ENCODE assay signal across 8 mouse cellular contexts in genomic region chr2:29820025-29820817, GRCm38 (mm10). TPM values are rescaled to one million over a fixed set of nuclear protein-coding genes. Genes with fewer than 3 reads are reported as not detected.
A peak's percentile ranks its signal among the peaks of the same experiment; 100 is the strongest.
DNase-seq lines count a peak whose midpoint lies in the region; ATAC-seq and TF ChIP-seq lines count a peak whose summit lies in the region.

Urm1 (plus strand) TSS chr2:29820075.

- peaks cover 18% of the 10 kb centered on the region for H3K36me3 ChIP-seq in forebrain, embryonic 15.5 days
- peaks cover 8% of the 10 kb centered on the region; the same call in 1 of the 2 replicates for H3K36me3 ChIP-seq in lung, embryonic 14.5 days (ENCODE audit: insufficient read depth)

- no peaks in the 10 kb centered on the region for H3K27me3 ChIP-seq in forebrain, embryonic 15.5 days
- H3K27me3 ChIP-seq in lung, embryonic 14.5 days (ENCODE audit: insufficient read depth, low read length): no peaks in the 10 kb centered on the region

- ATAC-seq in forebrain, embryonic 15.5 days (replicated peaks): peak; percentile 72
- ATAC-seq in lung, embryonic 14.5 days (ENCODE audit: insufficient read depth): peak; percentile 72
- peak; percentile 10; the same call in 1 of the 2 replicates for ATAC-seq in neutrophil, adult 5-6 weeks (ENCODE audit: extremely low read depth, insufficient number of reproducible peaks, low FRiP score, poor library complexity, severe bottlenecking)

- H3K9me3 ChIP-seq in forebrain, embryonic 15.5 days: no peaks in the 10 kb centered on the region
- H3K9me3 ChIP-seq in lung, embryonic 14.5 days (ENCODE audit: low read depth, low read length): no peaks in the 10 kb centered on the region

- peak within 1 kb of the TSS; percentile 85 for H3K4me2 ChIP-seq in forebrain, embryonic 15.5 days (replicated peaks)
- peak within 1 kb of the TSS; percentile 69 for H3K4me2 ChIP-seq in lung, embryonic 14.5 days

- intact Hi-C loops in heart, postnatal 14 days (cut with DNase I): no loop called here

- peak; percentile 22; the same call in 1 of the 2 replicates for TF ChIP-seq CTCF in lung, embryonic 14.5 days (IDR thresholded peaks at IDR 0.05; ENCODE audit: low read depth)

- DNase-seq in MEL-GATA-1-ER (ENCODE audit: extremely low read depth, low read depth): peak; percentile 63
- DNase-seq in cerebellum, adult 11 months: peak; percentile 51
- peak; percentile 67 to 70 for DNase-seq in heart, postnatal 14 days
- no peak for DNase-seq in large intestine, adult 2 months (ENCODE audit: low read depth, low spot score)
- peak; percentile 87 for DNase-seq in lung, embryonic 14.5 days
- peak; percentile 72 for DNase-seq in thymus, postnatal 0 days (ENCODE audit: low spot score)

- H3K27ac ChIP-seq in forebrain, embryonic 15.5 days (replicated peaks): peak within 1 kb of the TSS; percentile 94
- peak within 1 kb of the TSS; percentile 95 for H3K27ac ChIP-seq in lung, embryonic 14.5 days (ENCODE audit: low read depth)

- H3K9ac ChIP-seq in forebrain, embryonic 15.5 days (replicated peaks): peak within 1 kb of the TSS; percentile 66
- peak within 1 kb of the TSS; percentile 65 for H3K9ac ChIP-seq in lung, embryonic 14.5 days

- 1% methylated on average over 35 of the region's 35 CpGs for WGBS in forebrain, embryonic 15.5 days
- WGBS in large intestine, adult 2 months: 2% methylated on average over 35 of the region's 35 CpGs
- 1% methylated on average over 35 of the region's 35 CpGs for WGBS in lung, embryonic 14.5 days

- H3K4me3 ChIP-seq in forebrain, embryonic 15.5 days: peak within 1 kb of the TSS; percentile 47
- peak within 1 kb of the TSS; percentile 47 for H3K4me3 ChIP-seq in lung, embryonic 14.5 days (ENCODE audit: low read depth, low read length)

- peaks cover 20% of the 10 kb centered on the region for H3K4me1 ChIP-seq in forebrain, embryonic 15.5 days
- H3K4me1 ChIP-seq in lung, embryonic 14.5 days (ENCODE audit: insufficient read depth): no peaks in the 10 kb centered on the region

RNA-seq across cellular contexts. Expression of gene Urm1, which starts in this region (rescaled TPM):
- polyA plus RNA-seq in forebrain, embryonic 15.5 days (2015; fragmentation: Nextera tagmentation; extraction: Ambion mirVana): 19.2 and 21.2 TPM in 2 replicates
- 10 to 100 TPM; 30.4 to 31.7 TPM for total RNA-seq in heart, postnatal 14 days (2021)
- polyA plus RNA-seq in large intestine, adult 2 months (2012; rRNA removed): 45.5 and 46.8 TPM in 2 replicates
- 20.5 and 27.0 TPM in 2 replicates for polyA plus RNA-seq in lung, embryonic 14.5 days (2014; fragmentation: Nextera tagmentation; extraction: Ambion mirVana)
- 11.4 and 12.0 TPM in 2 replicates for total RNA-seq in neutrophil, adult 5-6 weeks (2017)
- polyA plus RNA-seq in thymus, postnatal 0 days (2015; fragmentation: Nextera tagmentation; extraction: Ambion mirVana): 14.8 and 18.0 TPM in 2 replicates

Comparison
In these comparisons a context has a peak if more than half of its experiments do, and no peak if none do; other contexts are left out.
1. ATAC-seq: peak in every context shown above with its lines; median percentile 72 in forebrain, embryonic 15.5 days; 72 in lung, embryonic 14.5 days; 10 in neutrophil, adult 5-6 weeks.